Mouse (Mus musculus) forebrain, embryonic 11.5 days (tissue): ENCODE measurements around the gene Dchs1. TPM values are rescaled to one million over a fixed set of nuclear protein-coding genes. Genes with fewer than 3 reads are reported as not detected.
A peak's percentile ranks its signal among the peaks of the same experiment; 100 is the strongest.
"Not testable (repeated sequence)": the region's sequence is repeated elsewhere in the genome, so short reads cannot be mapped to it uniquely, and the experiment has no call there.

ENCODE experiments used
- ATAC-seq: fragments of 200-750 bp; cut with Nextera tagmentation; replicated peaks from 2 replicates; pipeline ENCODE4 v1.8.0; 2017; ENCODE audit warnings: moderate TSS enrichment; ENCODE audit not compliant: low FRiP score
- DNase-seq: peaks from one replicate; pipeline ENCODE4 v3.0.0-alpha.2; 2017; ENCODE audit warnings: low spot score
- H3K27ac ChIP-seq: fragments of 300-500 bp; sonication (generic); 2 replicates; pipeline ENCODE4 v1.5.1; 2014; ENCODE audit warnings: low read depth, low read length
- H3K27me3 ChIP-seq: fragments of 300-500 bp; sonication (generic); 2 replicates; pipeline ENCODE4 v1.6.1; 2014; ENCODE audit warnings: mild to moderate bottlenecking, low read length, mixed read lengths; ENCODE audit not compliant: control insufficient read depth, insufficient read depth
- H3K36me3 ChIP-seq: fragments of 300-500 bp; sonication (generic); 2 replicates; pipeline ENCODE4 v1.6.1; 2014; ENCODE audit warnings: mild to moderate bottlenecking, low read length, moderate library complexity, mixed read lengths; ENCODE audit not compliant: control insufficient read depth, insufficient read depth
- H3K4me1 ChIP-seq: fragments of 300-500 bp; sonication (generic); replicated peaks from 2 replicates; pipeline ENCODE4 v1.6.1; 2014; ENCODE audit warnings: low read length, mixed read lengths; ENCODE audit not compliant: control insufficient read depth, insufficient read depth
- H3K4me2 ChIP-seq: fragments of 300-500 bp; sonication (generic); 2 replicates; pipeline ENCODE4 v1.6.1; 2014; ENCODE audit warnings: low read depth, mild to moderate bottlenecking, low read length, moderate library complexity, mixed read lengths; ENCODE audit not compliant: severe bottlenecking
- H3K4me3 ChIP-seq: fragments of 300-500 bp; sonication (generic); 2 replicates; pipeline ENCODE4 v1.5.1; 2014; ENCODE audit warnings: low read depth, low read length
- H3K9ac ChIP-seq: fragments of 300-500 bp; sonication (generic); 2 replicates; pipeline ENCODE4 v1.6.1; 2014; ENCODE audit warnings: low read length
- H3K9me3 ChIP-seq: fragments of 300-500 bp; sonication (generic); 2 replicates; pipeline ENCODE4 v1.6.1; 2016; ENCODE audit warnings: low read length, mixed read lengths; ENCODE audit not compliant: control insufficient read depth
- WGBS: fragments of 180-500 bp; shearing (Covaris S2); extraction: QIAGEN DNeasy Blood & Tissue Kit; methylation state at CpG from one replicate; pipeline ENCODE4 v1.1.7; 2014; 5-methylcytosine and 5-hydroxymethylcytosine counted together
- polyA plus RNA-seq: library from polyadenylated mRNA; unstranded; fragments of >200 nt; fragmentation: Nextera tagmentation; extraction: Ambion mirVana; gene quantifications from 2 replicates; pipeline ENCODE4 v1.2.1, GENCODE M21; 2014

Dchs1 gene
- polyA plus RNA-seq, 1 experiment from 2014 or later, result 21.4 TPM

- H3K27ac ChIP-seq, H3K9me3 ChIP-seq, H3K4me1 ChIP-seq, H3K27me3 ChIP-seq, ATAC-seq, H3K36me3 ChIP-seq, DNase-seq: not testable (repeated sequence)
- WGBS, result 34% methylated on average over 20 of the region's 20 CpGs
- Histone ChIP-seq H3K4me3 (peak overlapping the region; percentile 96), H3K9ac (peak overlapping the region; percentile 91), H3K4me2 (peak overlapping the region; percentile 86)
Measured at GRCm38 (mm10) chr7:105743246-105743925, 44.1 kb downstream of the Dchs1 start.

- H3K4me2 ChIP-seq, result peak overlapping the region; percentile 86; the same call in 1 of the 2 replicates
- not testable (repeated sequence) for H3K36me3 ChIP-seq, ATAC-seq, H3K9ac ChIP-seq, H3K27ac ChIP-seq, H3K4me3 ChIP-seq, H3K27me3 ChIP-seq, H3K9me3 ChIP-seq, H3K4me1 ChIP-seq, DNase-seq
- WGBS, result 90% methylated on average over 7 of the region's 7 CpGs
Measured at GRCm38 (mm10) chr7:105742539-105743215, 44.8 kb downstream of the Dchs1 start.

GRCm38 (mm10) chr7:105741978-105742377, 45.5 kb downstream of the Dchs1 start:
- Histone ChIP-seq H3K27ac (no peak overlapping the region), H3K9ac (no peak overlapping the region), H3K27me3 (no peaks in the 10 kb centered on the region), H3K4me1 (peaks cover 2% of the 10 kb centered on the region; the same call in 1 of the 2 replicates), H3K9me3 (no peaks in the 10 kb centered on the region), H3K36me3 (peaks cover 5% of the 10 kb centered on the region; the same call in 1 of the 2 replicates), H3K4me2 (no peak overlapping the region), H3K4me3 (no peak overlapping the region)
- ATAC-seq, result no peak
- DNase-seq, result no peak
- WGBS, result 93% methylated on average over 9 of the region's 9 CpGs

GRCm38 (mm10) chr7:105740851-105741250, 46.6 kb downstream of the Dchs1 start:
- no peaks in the 10 kb centered on the region for H3K9me3 ChIP-seq
- H3K4me1 ChIP-seq, result peaks cover 2% of the 10 kb centered on the region; the same call in 1 of the 2 replicates
- DNase-seq (no peak), ATAC-seq (no peak)
- 92% methylated on average over 6 of the region's 6 CpGs for WGBS
- peaks cover 5% of the 10 kb centered on the region; the same call in 1 of the 2 replicates for H3K36me3 ChIP-seq
- H3K9ac ChIP-seq, result no peak overlapping the region
- H3K27me3 ChIP-seq, result no peaks in the 10 kb centered on the region
- H3K4me3 ChIP-seq, result no peak overlapping the region
- H3K27ac ChIP-seq, result no peak overlapping the region
- no peak overlapping the region for H3K4me2 ChIP-seq

GRCm38 (mm10) chr7:105740089-105740795, 47.2 kb downstream of the Dchs1 start:
- no peak overlapping the region for H3K4me3 ChIP-seq
- H3K27me3 ChIP-seq, result no peaks in the 10 kb centered on the region
- ATAC-seq (no peak), DNase-seq (no peak)
- no peak overlapping the region for H3K4me2 ChIP-seq
- H3K9me3 ChIP-seq, result no peaks in the 10 kb centered on the region
- H3K36me3 ChIP-seq, result peaks cover 5% of the 10 kb centered on the region; the same call in 1 of the 2 replicates
- no peak overlapping the region for H3K9ac ChIP-seq
- peaks cover 2% of the 10 kb centered on the region; the same call in 1 of the 2 replicates for H3K4me1 ChIP-seq
- WGBS, result 91% methylated on average over 13 of the region's 13 CpGs
- no peak overlapping the region for H3K27ac ChIP-seq

GRCm38 (mm10) chr7:105738948-105739347, 48.5 kb downstream of the Dchs1 start:
- Histone ChIP-seq H3K27ac (no peak overlapping the region), H3K4me2 (no peak overlapping the region; the same call in 1 of the 2 replicates), H3K36me3 (peaks cover 5% of the 10 kb centered on the region; the same call in 1 of the 2 replicates), H3K4me3 (no peak overlapping the region), H3K27me3 (no peaks in the 10 kb centered on the region), H3K4me1 (peaks cover 2% of the 10 kb centered on the region; the same call in 1 of the 2 replicates), H3K9me3 (no peaks in the 10 kb centered on the region), H3K9ac (no peak overlapping the region)
- ATAC-seq, result no peak
- no peak for DNase-seq
- 40% methylated on average over 3 of the region's 3 CpGs for WGBS

- Histone ChIP-seq H3K9me3 (no peaks in the 10 kb centered on the region), H3K27ac (no peak overlapping the region), H3K9ac (no peak overlapping the region), H3K36me3 (peaks cover 6% of the 10 kb centered on the region; the same call in 1 of the 2 replicates), H3K4me2 (0 out of 2 replicates have a peak overlapping the region, but pooled peaks have one; percentile 16), H3K4me3 (no peak overlapping the region), H3K27me3 (no peaks in the 10 kb centered on the region), H3K4me1 (peaks cover 2% of the 10 kb centered on the region; the same call in 1 of the 2 replicates)
- ATAC-seq (no peak), DNase-seq (no peak)
- 97% methylated on average over 2 of the region's 2 CpGs for WGBS
Measured at GRCm38 (mm10) chr7:105738286-105738685, 49.2 kb downstream of the Dchs1 start.

GRCm38 (mm10) chr7:105737648-105738047, 49.8 kb downstream of the Dchs1 start:
- no peak overlapping the region for H3K27ac ChIP-seq
- peak overlapping the region; percentile 88; the same call in 1 of the 2 replicates for H3K9ac ChIP-seq
- peaks cover 11% of the 10 kb centered on the region; the same call in 1 of the 2 replicates for H3K36me3 ChIP-seq
- DNase-seq (no peak), ATAC-seq (no peak)
- peak overlapping the region; percentile 82 for H3K4me3 ChIP-seq
- H3K4me1 ChIP-seq, result peaks cover 2% of the 10 kb centered on the region; the same call in 1 of the 2 replicates
- no peaks in the 10 kb centered on the region for H3K9me3 ChIP-seq
- peak overlapping the region; percentile 69 for H3K4me2 ChIP-seq
- no peaks in the 10 kb centered on the region for H3K27me3 ChIP-seq
- 38% methylated on average over 3 of the region's 3 CpGs for WGBS
